26 mouse cellular contexts compared by ENCODE assay signal in the genomic region with DNA sequence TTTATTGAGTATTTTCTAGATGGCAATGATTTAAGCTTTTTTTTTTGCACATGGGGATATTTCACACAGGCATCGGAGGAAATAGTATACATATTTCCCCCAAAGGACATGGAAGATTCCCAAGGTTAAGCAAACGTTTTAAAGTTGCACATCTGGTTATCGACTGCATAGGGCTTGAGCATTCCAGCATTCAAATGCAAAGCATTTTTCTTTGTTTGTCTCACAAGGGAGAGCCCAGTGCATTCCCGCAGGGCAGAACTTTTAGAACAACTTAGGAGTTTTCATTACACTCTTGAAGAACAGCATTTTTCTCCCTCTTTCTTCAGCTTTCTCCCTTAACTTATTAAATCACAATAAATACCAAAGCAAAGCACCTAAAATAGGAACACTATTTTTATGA.
A peak's percentile ranks its signal among the peaks of the same experiment; 100 is the strongest.
DNase-seq lines count a peak whose midpoint lies in the region; TF ChIP-seq lines count a peak whose summit lies in the region.
"Had no signal": no experiment of that assay in that cellular context is flagged by ENCODE, and none has a peak within 500 bp of the region (broad histone marks: within the 10 kb centered on the region; RNA-seq: fewer than 3 reads in every experiment).

No protein-coding gene starts in this region.

- DNase-seq in ES-CJ7 (ENCODE audit: low read depth, low spot score) (peak; percentile 72), ES-E14 (ENCODE audit: low read depth, low spot score) (peak; percentile 38), ZHBTc4 (ENCODE audit: low read depth, low spot score) (peak; percentile 78)
- no peak for DNase-seq in cerebellum, adult 8-10 months
- DNase-seq in embryo, embryonic 10.5 days (ENCODE audit: low spot score) = no peak
- DNase-seq: adrenal gland, adult 2 months; adrenal gland, postnatal 14 days; cerebellum, adult 11 months; cerebellum, adult 2 months; cerebellum, postnatal 10 days; cerebellum, postnatal 36 days; gastrocnemius, postnatal 10 days; gastrocnemius, postnatal 36 days; heart, adult 2 months; heart, postnatal 14 days; heart, postnatal 4 days; kidney, adult 8-10 months had no signal

- in situ Hi-C loops in ES-E14 (cut with MboI; ENCODE audit: low sequenced_read_pairs in 2 of 2, unreplicated experiment in 2 of 2) = no loop called here

- no peak for TF ChIP-seq POLR2A in embryonic fibroblast, embryonic 13.5 days (IDR thresholded peaks at IDR 0.05; ENCODE audit: low read depth, low read length)

- TF ChIP-seq CTCF in embryonic fibroblast, embryonic 13.5 days (IDR thresholded peaks at IDR 0.05; ENCODE audit: borderline replicate concordance, insufficient read depth, low read length) = no peak

- no peak overlapping the region for H3K27ac ChIP-seq in ES-E14 (ENCODE audit: insufficient read depth, low read depth, low read length, poor library complexity, severe bottlenecking)
- peak overlapping the region; percentile 61; the same call in 1 of the 2 replicates for H3K27ac ChIP-seq in embryonic fibroblast, embryonic 13.5 days (ENCODE audit: insufficient read depth, low read length)
- H3K27ac ChIP-seq: forebrain, embryonic 10.5 days; forebrain, embryonic 13.5 days; heart, adult 2 months; heart, embryonic 10.5 days; heart, embryonic 13.5 days; hindbrain, embryonic 14.5 days; hindbrain, postnatal 0 days had no signal

- H3K4me1 ChIP-seq in ES-E14 (ENCODE audit: control insufficient read depth in 2 of 2, insufficient read depth in 2 of 2, low read length in 2 of 2, poor library complexity in 1 of 2) = peaks cover 0 to 5% of the 10 kb centered on the region in 2 experiments; a peak in 1 of 4 replicates
- H3K4me1 ChIP-seq in embryonic fibroblast, embryonic 13.5 days (ENCODE audit: control insufficient read depth, insufficient read depth, low read length) = peaks cover 4% of the 10 kb centered on the region; the same call in 1 of the 2 replicates
- H3K4me1 ChIP-seq: forebrain, embryonic 13.5 days; heart, embryonic 10.5 days had no signal

- H3K36me3 ChIP-seq in ES-E14 (ENCODE audit: control insufficient read depth, insufficient read depth, low read length, poor library complexity, severe bottlenecking) = no peaks in the 10 kb centered on the region
- H3K36me3 ChIP-seq: embryonic facial prominence, embryonic 15.5 days; forebrain, embryonic 10.5 days; heart, embryonic 10.5 days; heart, embryonic 13.5 days had no signal

- no peaks in the 10 kb centered on the region for H3K9me3 ChIP-seq in ES-E14 (ENCODE audit: control insufficient read depth, insufficient read depth, low read depth, low read length)
- H3K9me3 ChIP-seq: embryonic facial prominence, embryonic 15.5 days; forebrain, embryonic 10.5 days; forebrain, embryonic 13.5 days; heart, embryonic 10.5 days; heart, embryonic 13.5 days had no signal

- no peak overlapping the region for H3K4me3 ChIP-seq in ES-E14 (ENCODE audit: insufficient read depth in 1 of 2, low read depth in 1 of 2, low read length in 2 of 2, poor library complexity in 1 of 2, severe bottlenecking in 1 of 2)
- H3K4me3 ChIP-seq in embryonic fibroblast, embryonic 13.5 days (ENCODE audit: insufficient read depth, low read length) = no peak overlapping the region
- H3K4me3 ChIP-seq: embryonic facial prominence, embryonic 15.5 days; erythroblast, embryonic 14.5 days; forebrain, embryonic 10.5 days; forebrain, embryonic 13.5 days; heart, adult 2 months; heart, embryonic 10.5 days; heart, embryonic 13.5 days had no signal

- H3K9ac ChIP-seq in ES-E14 (ENCODE audit: insufficient read depth, low read depth, low read length, poor library complexity, severe bottlenecking) = no peak overlapping the region
- H3K9ac ChIP-seq: embryonic facial prominence, embryonic 15.5 days; forebrain, embryonic 13.5 days; heart, embryonic 13.5 days; hindbrain, embryonic 14.5 days had no signal

TF ChIP-seq in ES-E14, 5 proteins besides CTCF, POLR2A, EP300 and RAD21:
- no peak; the same call in 1 of the 2 replicates for TF ChIP-seq CHD2 (IDR thresholded peaks at IDR 0.05; ENCODE audit: low read depth, low read length)
- no peak for TF ChIP-seq MAFK (IDR thresholded peaks at IDR 0.05; ENCODE audit: insufficient read depth, low read depth, low read length)
- no peak for TF ChIP-seq ZNF384 (IDR thresholded peaks at IDR 0.05; ENCODE audit: low read depth, low read length)
- TF ChIP-seq ZC3H11A (IDR thresholded peaks at IDR 0.05; ENCODE audit: borderline replicate concordance, low read depth, low read length) = no peak
- no peak for TF ChIP-seq HCFC1 (IDR thresholded peaks at IDR 0.05; ENCODE audit: borderline replicate concordance, insufficient read depth, low read length)

Comparison
In these comparisons a context has a peak if more than half of its experiments do, and no peak if none do; other contexts are left out.
1. DNase-seq: peak in ES-CJ7 (single experiment), ES-E14 (single experiment) and ZHBTc4 (single experiment); none in cerebellum, adult 8-10 months (single experiment) and embryo, embryonic 10.5 days (single experiment).